10 mouse cellular contexts compared by ENCODE assay signal in the genomic region with DNA sequence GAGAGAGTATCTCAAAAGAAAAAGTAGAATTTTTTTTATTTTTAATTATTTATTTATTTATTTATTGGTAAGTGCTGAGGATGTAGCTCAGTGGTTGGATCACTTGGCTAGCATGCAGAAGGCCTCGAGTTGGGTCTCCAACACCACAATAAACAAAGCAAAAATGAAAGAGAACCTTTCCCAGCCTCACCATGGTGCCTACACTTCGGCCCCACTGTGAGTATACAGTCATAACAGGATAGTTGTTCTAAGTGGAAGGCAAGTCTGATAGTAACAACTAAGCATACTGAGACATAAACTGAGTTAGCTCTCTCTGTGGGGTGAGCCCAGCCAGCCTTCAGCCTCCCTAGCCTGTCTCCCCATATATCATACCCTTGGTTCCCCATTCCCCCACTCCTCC.
"Had no signal": no experiment of that assay in that cellular context is flagged by ENCODE, and none has a peak within 500 bp of the region (broad histone marks: within the 10 kb centered on the region; RNA-seq: fewer than 3 reads in every experiment).

No protein-coding gene starts in this region.

- DNase-seq: lung, adult 2 months; lung, postnatal 14 days; lung, postnatal 36 days; right cerebral cortex, postnatal 14 days; thymus, adult 2 months; thymus, postnatal 25 days; thymus, postnatal 4 days had no signal

- ATAC-seq: lung, postnatal 0 days; midbrain, embryonic 13.5 days; midbrain, embryonic 15.5 days had no signal
